Mouse (Mus musculus): ENCODE measurements at regions not wholly inside any gene's neighbourhood (a gene's known extent, or its start where the extent isn't known, plus 50 kb on each side); places are given as distances from the start of the nearest gene placed in this dataset.

GRCm38 (mm10) chr3:41467857-41468256, 87.7 kb upstream of the Jade1 start:
- Histone ChIP-seq H3K4me2 (ENCODE audit: low read depth, low read length, poor library complexity, severe bottlenecking) (no peak overlapping the region), H3K9ac (replicated peaks; ENCODE audit: low read length, poor library complexity, severe bottlenecking) (no peak overlapping the region), H3K27ac (ENCODE audit: low read depth, low read length) (no peak overlapping the region), H3K4me1 (ENCODE audit: insufficient read depth, low read length) (no peaks in the 10 kb centered on the region), H3K27me3 (ENCODE audit: insufficient read depth, low read length) (no peaks in the 10 kb centered on the region), H3K36me3 (ENCODE audit: insufficient read depth, low read length) (no peaks in the 10 kb centered on the region), H3K9me3 (ENCODE audit: low read length) (no peaks in the 10 kb centered on the region), H3K4me3 (ENCODE audit: low read depth, low read length) (no peak overlapping the region)
- no peak for TF ChIP-seq CTCF (IDR thresholded peaks at IDR 0.05)
- WGBS = 64% methylated on average over 1 of the region's 1 CpGs
- no peak for DNase-seq (ENCODE audit: low spot score)
- ATAC-seq (ENCODE audit: low FRiP score) = no peak

DNA sequence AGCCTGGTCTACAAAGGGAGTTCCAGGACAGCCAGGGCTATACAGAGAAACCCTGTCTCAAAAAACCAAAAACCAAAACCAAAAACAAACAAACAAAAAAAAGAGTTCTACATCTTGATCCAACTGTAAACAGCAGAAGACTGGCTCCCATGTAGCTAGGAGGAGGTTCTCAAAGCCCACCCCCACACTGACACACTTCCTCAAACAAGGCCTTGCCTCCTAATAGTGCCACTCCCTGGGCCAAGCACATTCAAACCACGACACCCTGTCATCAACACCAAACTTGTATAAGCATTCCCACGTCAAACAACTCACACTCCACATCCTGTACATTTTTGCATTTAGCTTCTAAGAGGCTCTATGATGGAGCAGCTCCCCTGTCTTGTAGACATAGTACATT, 89.6 kb upstream of the Jade1 start:
- Histone ChIP-seq H3K4me1 (ENCODE audit: insufficient read depth, low read length) (no peaks in the 10 kb centered on the region), H3K27ac (ENCODE audit: low read depth, low read length) (no peak overlapping the region), H3K27me3 (ENCODE audit: insufficient read depth, low read length) (no peaks in the 10 kb centered on the region), H3K9me3 (ENCODE audit: low read length) (no peaks in the 10 kb centered on the region), H3K4me3 (ENCODE audit: low read depth, low read length) (no peak overlapping the region), H3K9ac (replicated peaks; ENCODE audit: low read length, poor library complexity, severe bottlenecking) (no peak overlapping the region), H3K4me2 (ENCODE audit: low read depth, low read length, poor library complexity, severe bottlenecking) (no peak overlapping the region), H3K36me3 (ENCODE audit: insufficient read depth, low read length) (no peaks in the 10 kb centered on the region)
- DNase-seq (ENCODE audit: low spot score) (no peak), ATAC-seq (ENCODE audit: low FRiP score) (no peak)
- no peak for TF ChIP-seq CTCF (IDR thresholded peaks at IDR 0.05)
- 84% methylated on average over 2 of the region's 2 CpGs for whole genome bisulfite sequencing

DNA sequence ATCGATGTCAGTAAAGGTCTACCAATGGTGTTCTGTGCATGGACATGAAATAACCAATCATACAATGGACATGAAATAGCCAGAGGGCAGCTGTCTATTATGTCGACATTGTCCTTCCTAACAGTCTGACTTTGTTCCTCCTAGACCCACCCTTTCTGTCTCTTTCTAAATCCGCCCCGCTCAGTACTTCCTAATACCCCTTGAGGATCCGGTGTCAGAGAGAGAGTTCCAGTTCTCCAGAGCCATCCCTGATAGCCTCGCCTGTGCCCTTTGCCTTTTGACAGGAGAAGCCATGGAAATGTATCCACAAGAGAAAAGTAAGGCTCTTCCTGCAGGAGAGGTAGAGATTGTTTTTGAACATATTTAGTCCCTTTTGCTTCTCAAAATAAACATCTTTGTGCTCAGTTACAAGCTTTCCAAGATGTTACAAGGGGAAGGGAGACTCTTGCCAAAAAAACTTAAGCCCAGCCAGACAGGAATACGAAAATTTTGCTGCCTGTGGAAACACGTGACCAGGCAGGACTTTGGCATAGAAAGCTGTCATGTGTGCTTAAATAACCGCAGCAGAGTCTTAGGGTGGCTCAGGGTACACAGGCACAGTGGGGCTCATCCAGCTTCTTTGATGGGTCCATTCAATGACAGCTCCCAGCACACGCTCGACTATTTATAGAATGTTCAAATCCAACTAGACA, 92.4 kb upstream of the Jade1 start:
- no peak overlapping the region for H3K9ac ChIP-seq (replicated peaks; ENCODE audit: low read length, poor library complexity, severe bottlenecking)
- H3K27me3 ChIP-seq (ENCODE audit: insufficient read depth, low read length) = no peaks in the 10 kb centered on the region
- no peak for TF ChIP-seq CTCF (IDR thresholded peaks at IDR 0.05)
- H3K4me1 ChIP-seq (ENCODE audit: insufficient read depth, low read length) = no peaks in the 10 kb centered on the region
- no peak overlapping the region for H3K4me2 ChIP-seq (ENCODE audit: low read depth, low read length, poor library complexity, severe bottlenecking)
- H3K9me3 ChIP-seq (ENCODE audit: low read length) = no peaks in the 10 kb centered on the region
- no peak for ATAC-seq (ENCODE audit: low FRiP score)
- H3K4me3 ChIP-seq (ENCODE audit: low read depth, low read length) = no peak overlapping the region
- whole genome bisulfite sequencing = 64% methylated on average over 11 of the region's 11 CpGs
- H3K36me3 ChIP-seq (ENCODE audit: insufficient read depth, low read length) = no peaks in the 10 kb centered on the region
- DNase-seq (ENCODE audit: low spot score) = no peak
- H3K27ac ChIP-seq (ENCODE audit: low read depth, low read length) = no peak overlapping the region

DNA sequence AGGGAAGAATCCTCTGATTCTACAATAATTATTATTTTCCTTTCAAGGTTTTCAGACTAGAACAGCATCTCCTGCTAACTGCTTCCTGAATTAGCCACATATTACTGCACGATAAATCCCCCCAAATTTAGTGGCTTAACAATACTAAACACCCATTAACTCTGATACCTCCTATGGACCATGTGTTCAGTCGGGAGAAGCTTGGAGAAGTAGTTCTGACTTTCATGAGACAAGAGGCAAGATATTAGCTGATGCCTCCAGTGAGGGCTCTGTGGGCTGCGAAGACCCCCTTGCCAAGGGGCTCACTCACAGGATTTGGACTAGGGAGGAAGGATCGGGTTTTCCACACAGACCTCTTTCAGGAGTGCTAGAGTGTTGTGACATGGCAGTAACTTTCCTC, 95.4 kb upstream of the Jade1 start:
- H3K4me1 ChIP-seq (ENCODE audit: insufficient read depth, low read length) = no peaks in the 10 kb centered on the region
- H3K27me3 ChIP-seq (ENCODE audit: insufficient read depth, low read length) = no peaks in the 10 kb centered on the region
- no peaks in the 10 kb centered on the region for H3K9me3 ChIP-seq (ENCODE audit: low read length)
- no peak overlapping the region for H3K27ac ChIP-seq (ENCODE audit: low read depth, low read length)
- DNase-seq (ENCODE audit: low spot score) = no peak
- H3K9ac ChIP-seq (replicated peaks; ENCODE audit: low read length, poor library complexity, severe bottlenecking) = no peak overlapping the region
- H3K4me3 ChIP-seq (ENCODE audit: low read depth, low read length) = no peak overlapping the region
- no peak for TF ChIP-seq CTCF (IDR thresholded peaks at IDR 0.05)
- H3K4me2 ChIP-seq (ENCODE audit: low read depth, low read length, poor library complexity, severe bottlenecking) = no peak overlapping the region
- H3K36me3 ChIP-seq (ENCODE audit: insufficient read depth, low read length) = no peaks in the 10 kb centered on the region
- WGBS = 89% methylated on average over 4 of the region's 4 CpGs
- ATAC-seq (ENCODE audit: low FRiP score) = no peak

GRCm38 (mm10) chr3:41458156-41458555, 97.4 kb upstream of the Jade1 start:
- 92% methylated on average over 6 of the region's 6 CpGs for WGBS
- Histone ChIP-seq H3K9me3 (ENCODE audit: low read length) (no peaks in the 10 kb centered on the region), H3K4me1 (ENCODE audit: insufficient read depth, low read length) (no peaks in the 10 kb centered on the region), H3K9ac (replicated peaks; ENCODE audit: low read length, poor library complexity, severe bottlenecking) (no peak overlapping the region), H3K27ac (ENCODE audit: low read depth, low read length) (no peak overlapping the region), H3K36me3 (ENCODE audit: insufficient read depth, low read length) (no peaks in the 10 kb centered on the region), H3K4me2 (ENCODE audit: low read depth, low read length, poor library complexity, severe bottlenecking) (no peak overlapping the region), H3K4me3 (ENCODE audit: low read depth, low read length) (no peak overlapping the region), H3K27me3 (ENCODE audit: insufficient read depth, low read length) (no peaks in the 10 kb centered on the region)
- ATAC-seq (ENCODE audit: low FRiP score) (no peak), DNase-seq (ENCODE audit: low spot score) (no peak)
- TF ChIP-seq CTCF (IDR thresholded peaks at IDR 0.05) = no peak

DNA sequence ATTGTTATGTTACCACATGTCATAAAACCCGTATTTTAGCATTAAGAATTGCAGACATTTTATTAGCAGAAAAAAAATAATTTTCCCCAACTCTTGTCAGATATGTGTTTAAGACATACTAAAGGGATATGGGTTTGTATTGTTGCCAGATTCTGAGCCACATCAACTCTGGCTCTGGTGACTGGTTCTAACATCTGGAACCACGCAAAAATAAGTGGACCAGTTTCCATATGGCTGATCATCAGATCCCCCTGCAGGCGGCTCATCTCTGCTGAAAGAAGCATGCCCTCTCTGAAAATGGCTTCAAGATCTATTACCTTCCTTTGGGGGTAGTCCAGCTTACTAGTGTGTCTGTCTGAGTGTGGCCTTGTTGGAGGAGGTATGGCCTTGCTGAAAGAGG, 102.0 kb upstream of the Jade1 start:
- H3K4me1 ChIP-seq (ENCODE audit: insufficient read depth, low read length) = no peaks in the 10 kb centered on the region
- WGBS = 86% methylated on average over 3 of the region's 3 CpGs
- H3K9me3 ChIP-seq (ENCODE audit: low read length) = no peaks in the 10 kb centered on the region
- no peaks in the 10 kb centered on the region for H3K36me3 ChIP-seq (ENCODE audit: insufficient read depth, low read length)
- H3K27me3 ChIP-seq (ENCODE audit: insufficient read depth, low read length) = no peaks in the 10 kb centered on the region
- no peak overlapping the region for H3K4me3 ChIP-seq (ENCODE audit: low read depth, low read length)
- ATAC-seq (ENCODE audit: low FRiP score) (no peak), DNase-seq (ENCODE audit: low spot score) (no peak)
- TF ChIP-seq CTCF (IDR thresholded peaks at IDR 0.05) = no peak
- no peak overlapping the region for H3K27ac ChIP-seq (ENCODE audit: low read depth, low read length)
- H3K9ac ChIP-seq (replicated peaks; ENCODE audit: low read length, poor library complexity, severe bottlenecking) = no peak overlapping the region
- no peak overlapping the region for H3K4me2 ChIP-seq (ENCODE audit: low read depth, low read length, poor library complexity, severe bottlenecking)
